Mouse (Mus musculus): ENCODE results near the gene Rtn4rl1. TPM values are rescaled to one million over a fixed set of nuclear protein-coding genes. Genes with fewer than 3 reads are reported as not detected.

Rtn4rl1 gene
- polyA plus RNA-seq, 1 experiment = 0.40 TPM

DNA sequence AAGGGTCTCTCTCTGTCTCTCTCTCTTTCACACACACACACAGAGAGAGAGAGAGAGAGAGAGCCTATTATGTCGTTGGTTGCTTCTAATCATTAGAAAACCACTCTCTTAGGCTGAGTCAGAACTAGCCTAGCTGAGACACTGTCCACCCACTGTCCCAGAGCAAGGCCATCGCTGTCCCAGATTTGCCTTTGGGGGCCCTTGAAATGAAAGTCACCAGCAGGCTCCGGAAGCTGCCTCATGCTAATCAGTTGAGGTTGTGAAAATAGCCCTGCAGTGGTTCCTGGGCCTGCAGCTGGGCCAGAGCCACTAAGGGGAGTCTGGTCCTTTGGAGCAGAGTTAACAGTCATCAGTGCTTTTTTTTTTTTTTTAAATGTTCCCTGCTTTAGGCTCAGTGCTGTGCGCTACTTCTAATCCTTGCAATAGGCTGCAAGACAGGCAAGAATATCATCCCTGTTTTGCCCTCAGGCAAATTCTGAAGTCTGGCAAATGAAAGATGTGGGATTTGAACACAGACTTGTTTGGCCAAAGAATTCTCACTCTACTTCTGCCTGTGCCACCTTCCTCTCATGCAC lies 92.4 kb downstream of the Rtn4rl1 start:
- no peak overlapping the region for H3ac ChIP-seq (ENCODE audit: control insufficient read depth, insufficient read length, low read depth)
- TF ChIP-seq CTCF (IDR thresholded peaks at IDR 0.05; ENCODE audit: control insufficient read depth, insufficient read depth, insufficient read length) = no peak
- no peak for TF ChIP-seq USF1 (IDR thresholded peaks at IDR 0.05; ENCODE audit: low read depth)
- TF ChIP-seq MYOD1 (IDR thresholded peaks at IDR 0.05; ENCODE audit: control insufficient read depth, insufficient read length, low read depth) = no peak
- no peak for TF ChIP-seq CEBPB (IDR thresholded peaks at IDR 0.05; ENCODE audit: low read depth)
- no peak for TF ChIP-seq MYOG (IDR thresholded peaks at IDR 0.05; ENCODE audit: control insufficient read depth, extremely low read depth, insufficient read length)
- TF ChIP-seq FOSL1 (IDR thresholded peaks at IDR 0.05; ENCODE audit: insufficient read depth, low read length, poor library complexity, severe bottlenecking) = no peak
- TF ChIP-seq MAX (IDR thresholded peaks at IDR 0.05) = no peak
- no peaks in the 10 kb centered on the region for H3K36me3 ChIP-seq (ENCODE audit: control insufficient read depth, insufficient read depth)
- H3K79me2 ChIP-seq (ENCODE audit: control insufficient read depth, insufficient read depth) = no peaks in the 10 kb centered on the region
- peaks cover 18% of the 10 kb centered on the region for H3K27me3 ChIP-seq (ENCODE audit: control insufficient read depth, insufficient read depth, insufficient read length)
- no peak overlapping the region for H3K4me3 ChIP-seq (ENCODE audit: insufficient read depth, poor library complexity, severe bottlenecking)
- H3K79me3 ChIP-seq (ENCODE audit: low read depth) = no peaks in the 10 kb centered on the region

DNA sequence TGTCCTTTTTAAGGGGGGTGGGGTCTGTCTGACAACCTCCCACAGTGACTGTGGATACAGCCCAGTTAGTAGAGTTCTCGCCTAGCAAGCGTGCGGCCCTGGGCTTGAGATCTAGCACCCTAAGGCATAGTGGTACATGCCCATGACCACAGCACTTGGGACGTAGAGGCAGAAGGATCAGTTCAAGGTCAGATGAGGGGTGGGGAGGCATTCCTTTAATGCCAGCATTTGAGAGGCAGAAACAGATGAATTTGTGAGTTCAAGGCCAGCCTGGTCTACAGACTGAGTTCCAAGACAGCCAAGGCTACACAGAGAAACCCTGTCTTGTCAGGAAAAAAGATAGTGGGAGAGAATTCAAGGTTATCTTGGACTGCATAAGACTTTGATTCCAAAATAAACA lies 93.3 kb downstream of the Rtn4rl1 start:
- TF ChIP-seq USF1 (IDR thresholded peaks at IDR 0.05; ENCODE audit: low read depth) (no peak), MYOD1 (IDR thresholded peaks at IDR 0.05; ENCODE audit: control insufficient read depth, insufficient read length, low read depth) (no peak), CEBPB (IDR thresholded peaks at IDR 0.05; ENCODE audit: low read depth) (no peak)

DNA sequence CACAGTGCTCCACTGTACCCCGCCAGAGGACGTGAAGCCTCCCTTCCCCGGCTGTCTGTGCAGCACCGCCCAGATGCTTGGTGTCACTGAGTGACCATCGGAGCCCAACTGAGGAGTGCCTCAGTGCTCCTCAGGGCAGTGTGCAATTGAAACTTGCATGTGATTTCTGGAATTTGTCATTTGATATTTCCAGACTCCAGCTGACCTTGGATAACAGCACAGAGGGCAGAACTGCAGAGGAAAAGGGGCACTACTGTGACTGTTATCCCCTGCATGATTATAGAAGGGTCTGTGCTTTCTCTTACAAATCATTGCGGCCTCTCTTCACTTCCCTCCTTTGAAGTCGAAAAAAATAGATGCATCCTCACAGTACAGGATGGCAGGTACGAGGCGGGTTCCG lies 94.4 kb downstream of the Rtn4rl1 start:
- no peaks in the 10 kb centered on the region for H3K36me3 ChIP-seq (ENCODE audit: control insufficient read depth, insufficient read depth)
- H3K27me3 ChIP-seq (ENCODE audit: control insufficient read depth, insufficient read depth, insufficient read length) = peaks cover 3% of the 10 kb centered on the region
- H3K4me3 ChIP-seq (ENCODE audit: insufficient read depth, poor library complexity, severe bottlenecking) = no peak overlapping the region
- no peaks in the 10 kb centered on the region for H3K79me3 ChIP-seq (ENCODE audit: low read depth)
- H3K79me2 ChIP-seq (ENCODE audit: control insufficient read depth, insufficient read depth) = no peaks in the 10 kb centered on the region
- no peak overlapping the region for H3ac ChIP-seq (ENCODE audit: control insufficient read depth, insufficient read length, low read depth)
- TF ChIP-seq USF1 (IDR thresholded peaks at IDR 0.05; ENCODE audit: low read depth) (no peak), MAX (IDR thresholded peaks at IDR 0.05) (no peak), CTCF (IDR thresholded peaks at IDR 0.05; ENCODE audit: control insufficient read depth, insufficient read depth, insufficient read length) (no peak), CEBPB (IDR thresholded peaks at IDR 0.05; ENCODE audit: low read depth) (no peak), MYOG (IDR thresholded peaks at IDR 0.05; ENCODE audit: control insufficient read depth, extremely low read depth, insufficient read length) (no peak), MYOD1 (IDR thresholded peaks at IDR 0.05; ENCODE audit: control insufficient read depth, insufficient read length, low read depth) (no peak), FOSL1 (IDR thresholded peaks at IDR 0.05; ENCODE audit: insufficient read depth, low read length, poor library complexity, severe bottlenecking) (no peak)

More for the DNA sequence above, 93.3 kb downstream of the Rtn4rl1 start:
- Histone ChIP-seq H3K4me3 (ENCODE audit: insufficient read depth, poor library complexity, severe bottlenecking) (no peak overlapping the region), H3K79me2 (ENCODE audit: control insufficient read depth, insufficient read depth) (no peaks in the 10 kb centered on the region), H3K79me3 (ENCODE audit: low read depth) (no peaks in the 10 kb centered on the region), H3ac (ENCODE audit: control insufficient read depth, insufficient read length, low read depth) (no peak overlapping the region), H3K36me3 (ENCODE audit: control insufficient read depth, insufficient read depth) (no peaks in the 10 kb centered on the region), H3K27me3 (ENCODE audit: control insufficient read depth, insufficient read depth, insufficient read length) (peaks cover 13% of the 10 kb centered on the region)

DNA sequence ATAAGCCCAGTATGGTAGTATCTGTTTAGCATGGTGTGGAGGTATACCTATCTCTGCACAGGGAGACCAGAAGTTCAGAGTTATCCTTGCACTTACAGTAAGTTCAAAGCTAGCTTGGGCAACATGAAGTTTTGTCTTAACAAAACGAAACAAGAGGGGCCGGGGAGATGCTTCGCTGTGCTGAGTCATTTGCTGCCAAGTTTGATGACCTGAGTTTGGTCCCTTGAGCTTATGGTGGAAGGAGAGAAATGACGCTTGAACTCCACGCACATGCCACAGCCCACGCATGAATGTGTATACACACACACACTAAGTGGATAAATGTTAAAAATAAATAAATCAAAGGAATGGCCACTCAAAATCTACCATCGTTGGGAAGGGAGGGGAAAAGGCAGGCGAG lies 94.9 kb downstream of the Rtn4rl1 start:
- H3K79me2 ChIP-seq (ENCODE audit: control insufficient read depth, insufficient read depth) = no peaks in the 10 kb centered on the region
- TF ChIP-seq MYOG (IDR thresholded peaks at IDR 0.05; ENCODE audit: control insufficient read depth, extremely low read depth, insufficient read length) (no peak), CTCF (IDR thresholded peaks at IDR 0.05; ENCODE audit: control insufficient read depth, insufficient read depth, insufficient read length) (no peak), CEBPB (IDR thresholded peaks at IDR 0.05; ENCODE audit: low read depth) (no peak), MAX (IDR thresholded peaks at IDR 0.05) (no peak), USF1 (IDR thresholded peaks at IDR 0.05; ENCODE audit: low read depth) (no peak), MYOD1 (IDR thresholded peaks at IDR 0.05; ENCODE audit: control insufficient read depth, insufficient read length, low read depth) (no peak), FOSL1 (IDR thresholded peaks at IDR 0.05; ENCODE audit: insufficient read depth, low read length, poor library complexity, severe bottlenecking) (no peak)
- H3K4me3 ChIP-seq (ENCODE audit: insufficient read depth, poor library complexity, severe bottlenecking) = no peak overlapping the region

DNA sequence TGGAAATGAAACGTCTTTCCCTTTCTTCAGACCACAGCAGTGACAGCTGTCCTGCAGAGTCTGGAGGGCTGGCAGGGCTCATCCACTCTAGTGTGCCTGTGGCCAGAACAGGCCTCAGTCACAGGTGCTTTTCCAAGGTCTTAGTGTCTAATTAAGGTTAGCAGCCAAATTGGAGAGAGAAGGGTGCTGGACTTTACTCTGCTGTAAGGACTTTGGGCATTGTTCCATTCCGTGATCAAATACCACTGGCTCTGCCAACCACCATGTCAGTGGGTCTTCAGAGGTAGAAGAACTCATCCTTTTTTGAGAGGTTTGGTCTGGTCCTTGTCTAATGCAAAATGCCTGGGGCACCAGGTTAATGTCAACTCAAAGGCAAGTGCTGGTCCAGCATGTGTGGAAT lies 95.5 kb downstream of the Rtn4rl1 start:
- TF ChIP-seq MYOG (IDR thresholded peaks at IDR 0.05; ENCODE audit: control insufficient read depth, extremely low read depth, insufficient read length) = no peak
- no peak for TF ChIP-seq CTCF (IDR thresholded peaks at IDR 0.05; ENCODE audit: control insufficient read depth, insufficient read depth, insufficient read length)
- Histone ChIP-seq H3K79me3 (ENCODE audit: low read depth) (no peaks in the 10 kb centered on the region), H3K79me2 (ENCODE audit: control insufficient read depth, insufficient read depth) (no peaks in the 10 kb centered on the region), H3K27me3 (ENCODE audit: control insufficient read depth, insufficient read depth, insufficient read length) (no peaks in the 10 kb centered on the region), H3K4me3 (ENCODE audit: insufficient read depth, poor library complexity, severe bottlenecking) (no peak overlapping the region), H3ac (ENCODE audit: control insufficient read depth, insufficient read length, low read depth) (no peak overlapping the region), H3K36me3 (ENCODE audit: control insufficient read depth, insufficient read depth) (no peaks in the 10 kb centered on the region)

More for the DNA sequence above, 94.9 kb downstream of the Rtn4rl1 start:
- no peaks in the 10 kb centered on the region for H3K36me3 ChIP-seq (ENCODE audit: control insufficient read depth, insufficient read depth)
- no peak overlapping the region for H3ac ChIP-seq (ENCODE audit: control insufficient read depth, insufficient read length, low read depth)
- no peaks in the 10 kb centered on the region for H3K79me3 ChIP-seq (ENCODE audit: low read depth)
- H3K27me3 ChIP-seq (ENCODE audit: control insufficient read depth, insufficient read depth, insufficient read length) = no peaks in the 10 kb centered on the region

DNA sequence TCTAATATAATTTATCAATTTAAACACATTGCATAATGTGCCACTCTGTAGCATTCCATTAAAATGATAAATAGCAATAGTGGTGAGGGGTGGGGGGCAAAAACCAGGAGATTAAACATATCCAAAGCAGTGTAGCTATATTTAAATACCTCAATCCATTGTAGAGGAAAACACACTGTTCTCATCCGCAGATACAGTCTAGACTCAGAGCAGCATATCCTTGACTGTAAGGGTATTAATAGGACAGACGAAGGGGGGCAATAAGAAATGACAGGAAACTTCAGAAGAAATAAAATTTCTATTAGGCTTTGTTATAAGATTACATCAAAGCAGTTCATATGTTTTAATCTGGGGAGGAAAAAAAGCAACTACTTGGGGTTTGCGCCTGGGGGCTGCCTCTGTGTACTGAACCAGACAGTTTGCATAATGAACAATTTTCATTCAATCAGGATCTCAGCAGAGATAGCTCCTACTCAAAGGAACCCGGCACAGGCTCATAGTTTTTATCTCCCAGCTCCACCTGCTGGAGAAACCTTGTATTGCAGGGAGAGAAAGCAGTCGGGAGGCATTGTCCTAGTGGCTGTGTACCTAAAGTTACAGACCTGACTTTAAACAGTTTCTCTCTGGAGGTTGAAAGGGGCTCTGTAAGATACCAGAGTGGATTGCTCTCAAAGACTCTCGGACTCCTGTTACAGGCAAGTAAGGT lies 97.1 kb downstream of the Rtn4rl1 start:
- Histone ChIP-seq H3K79me3 (ENCODE audit: low read depth) (no peaks in the 10 kb centered on the region), H3K4me3 (ENCODE audit: insufficient read depth, poor library complexity, severe bottlenecking) (no peak overlapping the region), H3K79me2 (ENCODE audit: control insufficient read depth, insufficient read depth) (no peaks in the 10 kb centered on the region), H3K36me3 (ENCODE audit: control insufficient read depth, insufficient read depth) (no peaks in the 10 kb centered on the region), H3ac (ENCODE audit: control insufficient read depth, insufficient read length, low read depth) (no peak overlapping the region), H3K27me3 (ENCODE audit: control insufficient read depth, insufficient read depth, insufficient read length) (no peaks in the 10 kb centered on the region)
- TF ChIP-seq USF1 (IDR thresholded peaks at IDR 0.05; ENCODE audit: low read depth) (no peak), CEBPB (IDR thresholded peaks at IDR 0.05; ENCODE audit: low read depth) (no peak), MYOD1 (IDR thresholded peaks at IDR 0.05; ENCODE audit: control insufficient read depth, insufficient read length, low read depth) (no peak), MYOG (IDR thresholded peaks at IDR 0.05; ENCODE audit: control insufficient read depth, extremely low read depth, insufficient read length) (no peak), MAX (IDR thresholded peaks at IDR 0.05) (no peak), FOSL1 (IDR thresholded peaks at IDR 0.05; ENCODE audit: insufficient read depth, low read length, poor library complexity, severe bottlenecking) (no peak), CTCF (IDR thresholded peaks at IDR 0.05; ENCODE audit: control insufficient read depth, insufficient read depth, insufficient read length) (peak; percentile 53)

Measured in C2C12 (cell line).